Mouse (Mus musculus): ENCODE measurements at regions not wholly inside any gene's neighbourhood (a gene's known extent, or its start where the extent isn't known, plus 50 kb on each side); places are given as distances from the start of the nearest gene placed in this dataset.
A peak's percentile ranks its signal among the peaks of the same experiment; 100 is the strongest.
"Not testable (repeated sequence)": the region's sequence is repeated elsewhere in the genome, so short reads cannot be mapped to it uniquely, and the experiment has no call there.

- DNase-seq (ENCODE audit: extremely low spot score in 1 of 2, low spot score in 1 of 2), result no peak
Observed at GRCm38 (mm10) chr10:6182400-6182799, 260.2 kb upstream of the Rgs17 start.

DNA sequence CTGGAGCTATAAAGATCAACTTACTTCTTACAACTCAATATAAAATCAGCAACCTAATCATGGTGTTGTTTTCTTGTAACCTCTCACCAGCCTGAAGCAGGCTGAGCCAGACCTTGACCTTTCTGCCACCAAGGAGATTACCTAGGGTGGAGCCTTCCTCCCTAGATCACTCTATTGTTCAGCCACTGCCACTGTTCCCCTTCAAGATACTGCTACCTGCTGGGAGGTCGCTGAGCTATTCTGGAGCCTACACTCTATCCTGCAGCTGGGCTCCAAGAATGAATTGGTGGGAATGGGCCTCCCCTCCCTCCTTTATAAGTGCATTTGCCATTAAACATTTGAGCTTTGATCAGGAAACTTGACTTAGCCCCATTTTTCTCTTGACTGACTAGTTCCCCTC, 242.1 kb upstream of the Rgs17 start:
- not testable (repeated sequence) for DNase-seq (ENCODE audit: extremely low spot score in 1 of 2, low spot score in 1 of 2)

DNA sequence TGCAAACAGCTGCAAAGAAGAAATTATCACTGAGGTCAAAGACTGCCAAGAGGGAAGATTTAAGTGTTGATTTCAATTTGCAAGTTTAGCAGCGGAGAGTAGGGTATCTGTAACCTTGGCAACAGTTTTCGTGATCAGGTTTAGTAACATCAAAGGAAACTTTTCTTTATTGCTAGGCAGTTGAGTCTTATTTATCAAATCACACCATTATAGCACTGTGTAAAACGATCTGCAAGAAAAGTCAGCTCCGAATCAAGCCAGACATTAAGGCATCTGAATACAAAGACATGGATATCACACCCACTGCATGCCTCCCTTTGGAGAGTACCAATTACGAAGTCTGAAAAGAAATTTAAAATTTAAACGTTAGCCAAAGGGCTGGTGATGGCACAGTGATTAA, 234.7 kb upstream of the Rgs17 start:
- no peak for DNase-seq (ENCODE audit: extremely low spot score in 1 of 2, low spot score in 1 of 2)

DNA sequence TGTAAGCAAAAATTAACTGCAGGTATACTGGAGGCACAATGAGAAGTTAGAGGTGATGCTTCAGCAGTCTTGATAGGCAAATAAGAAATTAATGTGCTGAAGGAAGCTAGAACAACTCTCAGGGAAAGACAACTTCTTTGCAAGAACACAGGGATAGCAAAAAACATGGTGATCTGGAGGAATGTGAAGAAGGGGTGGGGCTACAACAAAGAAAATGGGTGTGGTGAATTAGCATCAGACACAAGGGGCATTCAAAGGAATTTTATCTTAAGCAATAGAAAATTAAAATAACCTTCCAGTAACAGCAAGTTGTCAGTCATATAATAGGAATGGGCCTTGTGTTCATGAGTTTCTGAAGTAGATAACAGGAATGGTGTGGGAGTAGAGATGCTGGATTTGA, 211.9 kb upstream of the Rgs17 start:
- no peak for DNase-seq (ENCODE audit: extremely low spot score in 1 of 2, low spot score in 1 of 2)

DNA sequence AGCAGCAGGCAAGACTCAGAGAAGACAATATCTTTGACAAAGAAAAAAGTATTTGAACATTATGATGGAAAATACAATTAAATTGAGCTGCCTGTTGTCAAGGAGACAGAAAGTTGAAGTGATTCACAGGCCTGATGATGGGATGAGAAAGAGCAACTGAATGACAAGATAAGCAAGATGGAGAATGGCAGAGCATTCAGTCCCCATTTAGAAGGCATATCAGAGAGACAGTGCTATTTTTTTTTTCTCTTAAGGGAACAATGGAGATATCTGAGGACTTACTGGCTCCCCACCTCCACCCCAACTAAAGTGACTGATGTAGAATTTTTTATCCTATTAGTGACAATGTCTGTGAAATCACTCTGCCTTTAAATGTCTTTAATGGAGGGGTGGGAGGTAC, 202.2 kb upstream of the Rgs17 start:
- not testable (repeated sequence) for DNase-seq (ENCODE audit: extremely low spot score in 1 of 2, low spot score in 1 of 2)

GRCm38 (mm10) chr10:6114883-6115622, 192.9 kb upstream of the Rgs17 start:
- DNase-seq (ENCODE audit: extremely low spot score in 1 of 2, low spot score in 1 of 2), result peak in 1 of 2 experiments; percentile 14

Measured in frontal cortex, adult 2 months (tissue).